Mouse (Mus musculus): Measurements from ENCODE around the gene Ptpa. TPM values are rescaled to one million over a fixed set of nuclear protein-coding genes. Genes with fewer than 3 reads are reported as not detected.

Ptpa gene
- polyA plus RNA-seq, 1 experiment = 83.1 TPM

DNA sequence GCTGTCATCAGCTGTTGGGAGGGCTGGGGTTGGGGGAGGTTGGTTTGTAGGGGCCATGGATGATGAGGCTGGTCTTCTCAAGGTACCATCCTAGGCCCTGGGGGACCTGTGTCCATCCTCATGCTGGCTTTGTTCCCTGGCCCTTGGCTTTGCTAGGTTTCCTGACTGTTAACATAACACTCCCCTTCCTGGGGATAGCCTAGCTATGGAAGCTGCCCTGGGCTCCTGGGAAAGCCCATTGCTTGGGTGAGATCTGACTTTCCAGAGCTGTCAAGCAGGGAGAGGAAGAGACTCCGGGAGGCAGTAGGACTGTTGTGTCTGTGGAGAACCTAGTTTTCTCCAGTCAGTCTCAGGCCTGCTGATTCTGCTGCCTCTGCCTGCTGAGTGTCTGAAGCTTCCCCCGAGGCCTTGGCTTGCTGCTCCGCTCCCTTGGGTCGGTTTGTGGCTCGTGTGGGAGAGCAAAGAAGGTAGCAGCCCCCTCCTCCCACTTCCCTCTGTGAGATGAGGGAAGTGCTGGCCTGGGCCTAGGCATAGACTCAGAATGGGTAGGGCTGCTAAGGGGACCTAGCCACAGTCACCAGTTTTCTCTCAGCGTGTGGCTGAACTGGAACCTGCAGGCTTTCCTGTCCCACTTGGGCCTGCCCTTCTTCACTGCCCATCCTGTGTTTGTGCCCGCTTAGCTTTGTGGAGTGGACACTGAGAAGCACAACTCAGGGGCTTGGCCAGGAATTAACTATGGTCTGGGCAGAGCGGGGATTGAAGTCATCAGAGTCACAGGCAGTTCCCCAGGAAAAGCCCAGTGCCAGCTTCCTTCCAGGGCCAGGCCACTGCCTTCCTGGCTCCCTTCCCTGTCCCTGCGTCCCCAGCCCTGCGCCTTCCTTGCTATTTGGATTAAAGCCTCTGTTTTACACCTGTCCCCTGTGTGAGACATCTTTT lies 31.3 kb downstream of the Ptpa start:
- H3K4me1 ChIP-seq (ENCODE audit: control insufficient read depth, insufficient read depth, low read length) = peaks cover 20% of the 10 kb centered on the region
- TF ChIP-seq EP300 (IDR thresholded peaks at IDR 0.05; ENCODE audit: insufficient read depth, low read depth, low read length) = no peak
- TF ChIP-seq POLR2A (IDR thresholded peaks at IDR 0.05; ENCODE audit: insufficient read depth, low read length) = no peak
- TF ChIP-seq CTCF (IDR thresholded peaks at IDR 0.05; ENCODE audit: low read depth, low read length) = no peak
- no peak overlapping the region for H3K4me3 ChIP-seq (ENCODE audit: low read depth, low read length)
- no peak overlapping the region for H3K27ac ChIP-seq (ENCODE audit: insufficient read depth, low read length)
- no peaks in the 10 kb centered on the region for H3K27me3 ChIP-seq (ENCODE audit: control insufficient read depth, insufficient read depth, low read length, poor library complexity, severe bottlenecking)
- H3K36me3 ChIP-seq (ENCODE audit: control insufficient read depth, insufficient read depth, low read length, poor library complexity, severe bottlenecking) = peaks cover 13% of the 10 kb centered on the region
- 0 out of 2 replicates have a peak overlapping the region, but pooled peaks have one; percentile 20 for H3K9ac ChIP-seq (ENCODE audit: low read depth, poor library complexity, severe bottlenecking)
- H3K9me3 ChIP-seq (replicated peaks; ENCODE audit: control insufficient read depth, insufficient read depth, low read length, poor library complexity, severe bottlenecking) = no peaks in the 10 kb centered on the region

DNA sequence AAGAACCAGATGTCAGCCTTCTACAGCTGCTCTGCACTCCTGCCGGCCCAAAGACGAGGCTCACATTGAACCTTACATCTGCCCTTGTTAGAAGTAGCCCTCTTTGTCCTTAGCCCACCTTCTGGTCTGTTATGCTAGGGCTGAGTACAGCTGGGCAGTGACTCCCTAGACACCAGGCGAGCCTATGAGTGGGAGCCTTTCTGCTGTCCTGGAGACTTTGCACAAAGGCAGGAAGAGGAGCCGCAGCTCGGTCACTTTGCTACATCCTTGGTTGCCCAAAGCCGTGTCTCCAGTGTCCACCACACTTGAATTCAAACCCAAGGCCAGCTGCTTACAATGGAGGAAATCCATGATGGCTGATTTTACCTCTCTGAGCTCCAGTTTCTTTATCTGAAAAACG lies 32.5 kb downstream of the Ptpa start:
- Histone ChIP-seq H3K36me3 (ENCODE audit: control insufficient read depth, insufficient read depth, low read length, poor library complexity, severe bottlenecking) (peaks cover 10% of the 10 kb centered on the region), H3K4me1 (ENCODE audit: control insufficient read depth, insufficient read depth, low read length) (peaks cover 20% of the 10 kb centered on the region), H3K4me3 (ENCODE audit: low read depth, low read length) (no peak overlapping the region), H3K9me3 (replicated peaks; ENCODE audit: control insufficient read depth, insufficient read depth, low read length, poor library complexity, severe bottlenecking) (no peaks in the 10 kb centered on the region), H3K27me3 (ENCODE audit: control insufficient read depth, insufficient read depth, low read length, poor library complexity, severe bottlenecking) (no peaks in the 10 kb centered on the region), H3K9ac (ENCODE audit: low read depth, poor library complexity, severe bottlenecking) (no peak overlapping the region), H3K27ac (ENCODE audit: insufficient read depth, low read length) (no peak overlapping the region)
- TF ChIP-seq POLR2A (IDR thresholded peaks at IDR 0.05; ENCODE audit: insufficient read depth, low read length) = no peak
- no peak for TF ChIP-seq EP300 (IDR thresholded peaks at IDR 0.05; ENCODE audit: insufficient read depth, low read depth, low read length)
- TF ChIP-seq CTCF (IDR thresholded peaks at IDR 0.05; ENCODE audit: low read depth, low read length) = no peak

DNA sequence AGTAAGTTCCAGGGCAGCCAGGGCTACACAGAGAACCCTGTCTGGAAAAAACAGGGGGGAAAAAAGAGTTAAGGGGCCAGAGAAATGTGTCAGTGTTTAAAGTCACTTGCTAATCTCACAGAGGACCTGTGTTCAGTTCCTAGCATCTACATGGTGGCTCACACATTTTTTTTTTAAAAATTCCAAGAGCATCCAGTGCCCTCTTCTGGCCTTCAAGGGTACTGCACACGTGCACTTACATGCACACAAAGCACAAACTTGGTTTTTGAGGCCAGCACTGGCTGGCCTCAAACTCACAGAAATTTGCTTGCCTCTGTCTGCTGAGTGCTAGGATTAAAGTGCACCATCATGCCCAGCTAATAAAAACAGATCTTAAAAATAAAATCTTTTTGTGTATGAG lies 34.7 kb downstream of the Ptpa start:
- H3K27ac ChIP-seq (ENCODE audit: insufficient read depth, low read length) = no peak overlapping the region
- H3K27me3 ChIP-seq (ENCODE audit: control insufficient read depth, insufficient read depth, low read length, poor library complexity, severe bottlenecking) = no peaks in the 10 kb centered on the region
- no peaks in the 10 kb centered on the region for H3K9me3 ChIP-seq (replicated peaks; ENCODE audit: control insufficient read depth, insufficient read depth, low read length, poor library complexity, severe bottlenecking)
- no peaks in the 10 kb centered on the region for H3K36me3 ChIP-seq (ENCODE audit: control insufficient read depth, insufficient read depth, low read length, poor library complexity, severe bottlenecking)
- TF ChIP-seq POLR2A (IDR thresholded peaks at IDR 0.05; ENCODE audit: insufficient read depth, low read length) = no peak
- peak; percentile 4 for TF ChIP-seq CTCF (IDR thresholded peaks at IDR 0.05; ENCODE audit: low read depth, low read length)
- peaks cover 18% of the 10 kb centered on the region for H3K4me1 ChIP-seq (ENCODE audit: control insufficient read depth, insufficient read depth, low read length)
- H3K4me3 ChIP-seq (ENCODE audit: low read depth, low read length) = no peak overlapping the region
- no peak overlapping the region for H3K9ac ChIP-seq (ENCODE audit: low read depth, poor library complexity, severe bottlenecking)

DNA sequence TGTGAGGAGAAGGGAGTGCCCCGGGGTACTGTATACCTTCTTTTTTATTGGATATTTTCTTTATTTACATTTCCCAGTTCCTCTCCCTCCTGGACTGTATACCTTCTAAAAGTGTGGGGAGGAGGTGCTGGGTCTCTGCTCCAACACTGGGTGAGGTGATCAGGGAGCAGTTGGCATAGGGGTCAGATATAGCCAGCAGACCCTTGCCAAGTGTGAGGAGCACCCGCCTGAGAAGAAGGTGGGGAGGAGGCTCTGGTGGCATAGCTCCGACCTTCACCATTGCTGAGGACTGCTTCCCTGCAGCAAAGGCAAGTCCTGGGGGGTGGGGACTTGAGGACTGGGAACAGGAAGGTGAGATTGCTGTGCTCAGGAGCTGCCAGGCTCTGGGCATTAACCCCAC lies 35.7 kb downstream of the Ptpa start:
- Histone ChIP-seq H3K9me3 (replicated peaks; ENCODE audit: control insufficient read depth, insufficient read depth, low read length, poor library complexity, severe bottlenecking) (no peaks in the 10 kb centered on the region), H3K4me3 (ENCODE audit: low read depth, low read length) (no peak overlapping the region), H3K36me3 (ENCODE audit: control insufficient read depth, insufficient read depth, low read length, poor library complexity, severe bottlenecking) (no peaks in the 10 kb centered on the region), H3K27ac (ENCODE audit: insufficient read depth, low read length) (no peak overlapping the region), H3K27me3 (ENCODE audit: control insufficient read depth, insufficient read depth, low read length, poor library complexity, severe bottlenecking) (no peaks in the 10 kb centered on the region), H3K4me1 (ENCODE audit: control insufficient read depth, insufficient read depth, low read length) (peaks cover 8% of the 10 kb centered on the region), H3K9ac (ENCODE audit: low read depth, poor library complexity, severe bottlenecking) (no peak overlapping the region)
- TF ChIP-seq POLR2A (IDR thresholded peaks at IDR 0.05; ENCODE audit: insufficient read depth, low read length) = no peak
- no peak for TF ChIP-seq CTCF (IDR thresholded peaks at IDR 0.05; ENCODE audit: low read depth, low read length)
- no peak for TF ChIP-seq EP300 (IDR thresholded peaks at IDR 0.05; ENCODE audit: insufficient read depth, low read depth, low read length)

DNA sequence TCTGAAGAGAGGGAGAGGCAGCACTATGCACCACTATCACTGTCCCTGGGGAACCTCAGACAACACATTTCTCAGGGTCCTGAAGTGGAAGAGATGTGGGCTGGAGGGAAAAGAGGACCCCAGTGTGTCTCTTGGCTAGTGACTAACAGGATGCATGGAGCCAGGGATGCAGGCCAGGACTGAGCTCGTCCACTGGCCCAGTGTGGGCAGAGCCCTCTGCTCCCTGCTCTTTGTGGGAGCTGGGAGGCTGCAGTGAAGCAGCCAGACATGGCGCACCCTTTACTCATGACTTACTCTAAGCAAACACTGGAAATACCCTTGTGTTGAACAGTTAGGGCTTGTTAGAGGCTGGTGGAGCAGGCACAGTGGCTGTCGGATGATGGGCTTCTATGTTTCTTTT lies 37.7 kb downstream of the Ptpa start:
- Histone ChIP-seq H3K4me1 (ENCODE audit: control insufficient read depth, insufficient read depth, low read length) (peaks cover 2% of the 10 kb centered on the region), H3K9ac (ENCODE audit: low read depth, poor library complexity, severe bottlenecking) (no peak overlapping the region), H3K27me3 (ENCODE audit: control insufficient read depth, insufficient read depth, low read length, poor library complexity, severe bottlenecking) (no peaks in the 10 kb centered on the region), H3K9me3 (replicated peaks; ENCODE audit: control insufficient read depth, insufficient read depth, low read length, poor library complexity, severe bottlenecking) (no peaks in the 10 kb centered on the region), H3K4me3 (ENCODE audit: low read depth, low read length) (no peak overlapping the region), H3K36me3 (ENCODE audit: control insufficient read depth, insufficient read depth, low read length, poor library complexity, severe bottlenecking) (no peaks in the 10 kb centered on the region), H3K27ac (ENCODE audit: insufficient read depth, low read length) (no peak overlapping the region)
- TF ChIP-seq CTCF (IDR thresholded peaks at IDR 0.05; ENCODE audit: low read depth, low read length) (no peak), POLR2A (IDR thresholded peaks at IDR 0.05; ENCODE audit: insufficient read depth, low read length) (no peak), EP300 (IDR thresholded peaks at IDR 0.05; ENCODE audit: insufficient read depth, low read depth, low read length) (no peak)

DNA sequence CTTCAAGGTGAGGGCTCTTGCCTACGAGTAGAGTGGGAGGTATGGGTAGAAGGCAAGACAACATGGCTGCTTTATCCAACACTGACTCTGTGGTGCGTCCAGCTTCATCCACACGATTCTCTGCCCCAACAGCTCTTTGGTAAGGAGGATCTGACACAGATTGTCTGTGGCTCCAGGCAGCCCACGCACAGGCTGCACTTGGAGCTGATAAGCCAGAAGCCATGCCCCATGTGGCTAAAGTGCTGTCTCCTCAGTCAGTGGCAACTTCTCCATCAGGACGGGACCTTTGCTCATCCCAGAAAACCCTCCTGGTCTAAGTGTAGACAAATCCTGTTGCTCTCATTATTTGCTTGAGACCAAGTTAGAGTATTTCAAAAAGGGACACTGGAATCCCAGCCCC lies 38.7 kb downstream of the Ptpa start:
- Histone ChIP-seq H3K27ac (ENCODE audit: insufficient read depth, low read length) (no peak overlapping the region), H3K4me1 (ENCODE audit: control insufficient read depth, insufficient read depth, low read length) (peaks cover 2% of the 10 kb centered on the region), H3K9me3 (replicated peaks; ENCODE audit: control insufficient read depth, insufficient read depth, low read length, poor library complexity, severe bottlenecking) (no peaks in the 10 kb centered on the region), H3K4me3 (ENCODE audit: low read depth, low read length) (no peak overlapping the region), H3K36me3 (ENCODE audit: control insufficient read depth, insufficient read depth, low read length, poor library complexity, severe bottlenecking) (no peaks in the 10 kb centered on the region), H3K9ac (ENCODE audit: low read depth, poor library complexity, severe bottlenecking) (no peak overlapping the region), H3K27me3 (ENCODE audit: control insufficient read depth, insufficient read depth, low read length, poor library complexity, severe bottlenecking) (no peaks in the 10 kb centered on the region)
- TF ChIP-seq POLR2A (IDR thresholded peaks at IDR 0.05; ENCODE audit: insufficient read depth, low read length) (no peak), EP300 (IDR thresholded peaks at IDR 0.05; ENCODE audit: insufficient read depth, low read depth, low read length) (no peak), CTCF (IDR thresholded peaks at IDR 0.05; ENCODE audit: low read depth, low read length) (no peak)

All from ES-Bruce4 (cell line).